Mouse (Mus musculus) splenic B cell, adult 2 months (primary cell): ENCODE data around the gene Foxo6.

Experiments
- DNase-seq: peaks from one replicate; pipeline ENCODE4 v3.0.0-alpha.2; 2011; ENCODE audit warnings: low read depth, low spot score
- H3K27me3 ChIP-seq: 2 replicates; pipeline ENCODE4 v1.6.1; 2012; ENCODE audit warnings: mild to moderate bottlenecking, low read length, moderate library complexity, mixed read lengths; ENCODE audit not compliant: control insufficient read depth, poor library complexity, insufficient read depth, severe bottlenecking
- H3K36me3 ChIP-seq: 2 replicates; pipeline ENCODE4 v1.6.1; 2012; ENCODE audit warnings: mild to moderate bottlenecking, low read length, moderate library complexity, mixed read lengths; ENCODE audit not compliant: control insufficient read depth, poor library complexity, insufficient read depth, severe bottlenecking

Foxo6 gene

GRCm38 (mm10) chr4:120247412-120247811 lies 39.7 kb downstream of the Foxo6 start:
- H3K27me3 ChIP-seq = no peaks in the 10 kb centered on the region
- H3K36me3 ChIP-seq = no peaks in the 10 kb centered on the region
- DNase-seq = no peak

GRCm38 (mm10) chr4:120246086-120246485 lies 41.1 kb downstream of the Foxo6 start:
- no peaks in the 10 kb centered on the region for H3K36me3 ChIP-seq
- DNase-seq = no peak
- no peaks in the 10 kb centered on the region for H3K27me3 ChIP-seq

GRCm38 (mm10) chr4:120242783-120243262 lies 44.3 kb downstream of the Foxo6 start:
- Histone ChIP-seq H3K36me3 (no peaks in the 10 kb centered on the region), H3K27me3 (no peaks in the 10 kb centered on the region)
- DNase-seq = no peak

GRCm38 (mm10) chr4:120241106-120241505 lies 46.0 kb downstream of the Foxo6 start:
- Histone ChIP-seq H3K36me3 (no peaks in the 10 kb centered on the region), H3K27me3 (no peaks in the 10 kb centered on the region)
- no peak for DNase-seq

- H3K27me3 ChIP-seq = no peaks in the 10 kb centered on the region
- H3K36me3 ChIP-seq = no peaks in the 10 kb centered on the region
- no peak for DNase-seq
Observed at GRCm38 (mm10) chr4:120239419-120239818, 47.7 kb downstream of the Foxo6 start.

- DNase-seq = no peak
- H3K36me3 ChIP-seq = no peaks in the 10 kb centered on the region
Observed at GRCm38 (mm10) chr4:120233243-120233642, 53.9 kb downstream of the Foxo6 start.

GRCm38 (mm10) chr4:120232541-120232940 lies 54.6 kb downstream of the Foxo6 start:
- Histone ChIP-seq H3K36me3 (no peaks in the 10 kb centered on the region), H3K27me3 (no peaks in the 10 kb centered on the region)
- DNase-seq = no peak

More at GRCm38 (mm10) chr4:120233243-120233642, 53.9 kb downstream of the Foxo6 start:
- H3K27me3 ChIP-seq = no peaks in the 10 kb centered on the region

GRCm38 (mm10) chr4:120231982-120232381 lies 55.2 kb downstream of the Foxo6 start:
- Histone ChIP-seq H3K27me3 (no peaks in the 10 kb centered on the region), H3K36me3 (no peaks in the 10 kb centered on the region)
- DNase-seq = no peak

GRCm38 (mm10) chr4:120230256-120230649 lies 56.9 kb downstream of the Foxo6 start:
- Histone ChIP-seq H3K27me3 (no peaks in the 10 kb centered on the region), H3K36me3 (no peaks in the 10 kb centered on the region)
- peak; percentile 56 for DNase-seq

- no peak for DNase-seq
- no peaks in the 10 kb centered on the region for H3K27me3 ChIP-seq
- no peaks in the 10 kb centered on the region for H3K36me3 ChIP-seq
Observed at GRCm38 (mm10) chr4:120229505-120230255, 57.5 kb downstream of the Foxo6 start.

- no peak for DNase-seq
- Histone ChIP-seq H3K27me3 (no peaks in the 10 kb centered on the region), H3K36me3 (no peaks in the 10 kb centered on the region)
Observed at GRCm38 (mm10) chr4:120228613-120229012, 58.5 kb downstream of the Foxo6 start.

GRCm38 (mm10) chr4:120227224-120227623 lies 59.9 kb downstream of the Foxo6 start:
- Histone ChIP-seq H3K36me3 (no peaks in the 10 kb centered on the region), H3K27me3 (no peaks in the 10 kb centered on the region)
- DNase-seq = no peak

- DNase-seq = no peak
- H3K36me3 ChIP-seq = no peaks in the 10 kb centered on the region
- H3K27me3 ChIP-seq = no peaks in the 10 kb centered on the region
Observed at GRCm38 (mm10) chr4:120226682-120227081, 60.5 kb downstream of the Foxo6 start.

- Histone ChIP-seq H3K27me3 (no peaks in the 10 kb centered on the region), H3K36me3 (no peaks in the 10 kb centered on the region)
- DNase-seq = peak; percentile 69
Observed at GRCm38 (mm10) chr4:120225135-120225780, 61.9 kb downstream of the Foxo6 start.

- Histone ChIP-seq H3K36me3 (no peaks in the 10 kb centered on the region), H3K27me3 (no peaks in the 10 kb centered on the region)
- DNase-seq = no peak
Observed at GRCm38 (mm10) chr4:120223805-120224204, 63.3 kb downstream of the Foxo6 start.
